Mouse (Mus musculus): ENCODE results near the gene Cnnm2. TPM values are rescaled to one million over a fixed set of nuclear protein-coding genes. Genes with fewer than 3 reads are reported as not detected.

Cnnm2 gene
- polyA plus RNA-seq, 1 experiment: 2.6 TPM

- Histone ChIP-seq H3K4me3 (replicated peaks) (peak overlapping the region; percentile 87), H3K27me3 (replicated peaks) (no peaks in the 10 kb centered on the region), H3K36me3 (replicated peaks; ENCODE audit: low read length) (peaks cover 100% of the 10 kb centered on the region), H3K9me3 (no peaks in the 10 kb centered on the region), H3K4me1 (peaks cover 85% of the 10 kb centered on the region)
- TF ChIP-seq FLI1 (IDR thresholded peaks at IDR 0.05; ENCODE audit: low read length) (peak; percentile 83; the same call in 1 of the 2 replicates), GATA1 (IDR thresholded peaks at IDR 0.05; ENCODE audit: borderline replicate concordance, low read length) (peak; percentile 84; the same call in 1 of the 3 replicates)
Observed at GRCm38 (mm10) chr19:46887811-46888527, 126.6 kb downstream of the Cnnm2 start.

DNA sequence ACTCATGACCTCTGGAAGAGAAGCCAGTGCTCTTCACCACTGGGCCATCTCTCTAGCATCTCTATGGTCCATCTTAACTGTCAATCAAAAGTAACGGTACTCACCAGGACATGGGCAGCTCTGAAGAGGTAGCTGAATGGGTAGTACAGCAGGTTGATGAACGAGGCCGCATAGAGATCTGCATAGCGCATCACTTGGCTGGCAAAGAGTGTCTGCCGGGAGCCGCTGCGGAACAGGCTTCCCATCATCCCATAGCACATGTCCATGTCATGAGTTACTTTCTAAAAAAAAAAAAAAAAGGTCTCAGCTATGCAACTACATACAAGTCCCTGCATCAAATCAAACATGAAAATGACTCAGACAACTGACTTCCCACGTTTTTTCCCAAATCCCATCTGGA is 128.3 kb downstream of the Cnnm2 start:
- Histone ChIP-seq H3K9me3 (no peaks in the 10 kb centered on the region), H3K36me3 (replicated peaks; ENCODE audit: low read length) (peaks cover 98% of the 10 kb centered on the region), H3K4me1 (peaks cover 81% of the 10 kb centered on the region), H3K4me3 (replicated peaks) (no peak overlapping the region), H3K27me3 (replicated peaks) (no peaks in the 10 kb centered on the region)
- TF ChIP-seq GATA1 (IDR thresholded peaks at IDR 0.05; ENCODE audit: borderline replicate concordance, low read length): no peak
- TF ChIP-seq FLI1 (IDR thresholded peaks at IDR 0.05; ENCODE audit: low read length): no peak

- Histone ChIP-seq H3K4me3 (replicated peaks) (peak overlapping the region; percentile 70), H3K36me3 (replicated peaks; ENCODE audit: low read length) (peaks cover 98% of the 10 kb centered on the region), H3K4me1 (peaks cover 71% of the 10 kb centered on the region), H3K27me3 (replicated peaks) (no peaks in the 10 kb centered on the region), H3K9me3 (no peaks in the 10 kb centered on the region)
- TF ChIP-seq FLI1 (IDR thresholded peaks at IDR 0.05; ENCODE audit: low read length): no peak
- no peak for TF ChIP-seq GATA1 (IDR thresholded peaks at IDR 0.05; ENCODE audit: borderline replicate concordance, low read length)
Observed at GRCm38 (mm10) chr19:46890657-46891056, 129.3 kb downstream of the Cnnm2 start.

GRCm38 (mm10) chr19:46892856-46893255 is 131.5 kb downstream of the Cnnm2 start:
- Histone ChIP-seq H3K27me3 (replicated peaks) (no peaks in the 10 kb centered on the region), H3K36me3 (replicated peaks; ENCODE audit: low read length) (peaks cover 94% of the 10 kb centered on the region), H3K4me3 (replicated peaks) (no peak overlapping the region), H3K9me3 (peaks cover 7% of the 10 kb centered on the region), H3K4me1 (peaks cover 51% of the 10 kb centered on the region)
- TF ChIP-seq GATA1 (IDR thresholded peaks at IDR 0.05; ENCODE audit: borderline replicate concordance, low read length) (no peak), FLI1 (IDR thresholded peaks at IDR 0.05; ENCODE audit: low read length) (no peak)

DNA sequence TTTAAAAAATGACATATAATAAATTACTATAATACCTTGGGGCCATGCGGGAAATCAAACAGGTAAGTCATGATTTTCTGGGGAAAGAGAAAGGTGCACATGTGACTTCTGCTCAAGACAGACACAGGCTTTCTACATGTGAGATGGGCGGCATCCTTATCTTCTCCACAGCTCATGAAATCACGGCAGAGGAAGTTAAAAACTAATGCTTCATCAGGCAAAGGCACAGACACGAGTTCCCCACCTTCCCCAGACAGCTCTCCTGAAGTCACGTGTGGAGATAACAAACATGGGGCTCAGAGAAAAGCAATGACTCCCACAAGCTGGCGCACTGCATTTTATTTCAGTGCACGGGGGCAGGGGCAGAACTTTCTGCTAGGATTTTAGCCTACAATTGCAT is 132.1 kb downstream of the Cnnm2 start:
- peaks cover 12% of the 10 kb centered on the region for H3K9me3 ChIP-seq
- no peaks in the 10 kb centered on the region for H3K27me3 ChIP-seq (replicated peaks)
- peaks cover 44% of the 10 kb centered on the region for H3K4me1 ChIP-seq
- peaks cover 94% of the 10 kb centered on the region for H3K36me3 ChIP-seq (replicated peaks; ENCODE audit: low read length)
- TF ChIP-seq FLI1 (IDR thresholded peaks at IDR 0.05; ENCODE audit: low read length) (no peak), GATA1 (IDR thresholded peaks at IDR 0.05; ENCODE audit: borderline replicate concordance, low read length) (no peak)
- H3K4me3 ChIP-seq (replicated peaks): no peak overlapping the region

GRCm38 (mm10) chr19:46897135-46897534 is 135.7 kb downstream of the Cnnm2 start:
- TF ChIP-seq GATA1 (IDR thresholded peaks at IDR 0.05; ENCODE audit: borderline replicate concordance, low read length): no peak
- TF ChIP-seq FLI1 (IDR thresholded peaks at IDR 0.05; ENCODE audit: low read length): no peak
- H3K9me3 ChIP-seq: peaks cover 12% of the 10 kb centered on the region
- H3K27me3 ChIP-seq (replicated peaks): no peaks in the 10 kb centered on the region
- H3K4me1 ChIP-seq: peaks cover 38% of the 10 kb centered on the region
- H3K4me3 ChIP-seq (replicated peaks): no peak overlapping the region
- H3K36me3 ChIP-seq (replicated peaks; ENCODE audit: low read length): peaks cover 88% of the 10 kb centered on the region

GRCm38 (mm10) chr19:46898222-46898621 is 136.8 kb downstream of the Cnnm2 start:
- TF ChIP-seq FLI1 (IDR thresholded peaks at IDR 0.05; ENCODE audit: low read length): no peak
- H3K36me3 ChIP-seq (replicated peaks; ENCODE audit: low read length): peaks cover 85% of the 10 kb centered on the region
- peaks cover 42% of the 10 kb centered on the region for H3K4me1 ChIP-seq
- no peak overlapping the region for H3K4me3 ChIP-seq (replicated peaks)
- peaks cover 12% of the 10 kb centered on the region for H3K9me3 ChIP-seq
- no peaks in the 10 kb centered on the region for H3K27me3 ChIP-seq (replicated peaks)

GRCm38 (mm10) chr19:46899306-46899705 is 137.9 kb downstream of the Cnnm2 start:
- peaks cover 49% of the 10 kb centered on the region for H3K4me1 ChIP-seq
- TF ChIP-seq GATA1 (IDR thresholded peaks at IDR 0.05; ENCODE audit: borderline replicate concordance, low read length): no peak
- no peak for TF ChIP-seq FLI1 (IDR thresholded peaks at IDR 0.05; ENCODE audit: low read length)
- no peaks in the 10 kb centered on the region for H3K27me3 ChIP-seq (replicated peaks)
- H3K9me3 ChIP-seq: peaks cover 12% of the 10 kb centered on the region
- H3K4me3 ChIP-seq (replicated peaks): no peak overlapping the region
- peaks cover 86% of the 10 kb centered on the region for H3K36me3 ChIP-seq (replicated peaks; ENCODE audit: low read length)

DNA sequence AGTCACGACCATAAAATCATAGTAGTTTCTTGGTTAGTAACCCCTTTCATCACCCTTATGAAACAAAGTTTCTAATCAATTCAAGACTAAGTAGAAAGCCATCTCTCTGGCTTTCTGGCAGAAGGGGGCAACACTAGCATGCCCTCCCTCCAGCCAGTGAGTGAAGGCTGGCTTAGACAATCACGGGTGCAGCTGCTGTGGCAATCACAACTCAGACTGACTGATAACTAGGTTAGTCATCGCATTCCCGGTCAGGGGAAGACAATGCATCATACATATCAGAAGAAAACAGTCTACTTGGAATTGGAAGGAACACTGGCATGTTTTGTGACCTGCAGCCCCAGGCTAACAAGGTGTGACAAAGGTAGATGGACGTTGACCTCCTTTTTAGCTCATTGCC is 138.5 kb downstream of the Cnnm2 start:
- Histone ChIP-seq H3K9me3 (peaks cover 12% of the 10 kb centered on the region), H3K4me3 (replicated peaks) (no peak overlapping the region), H3K27me3 (replicated peaks) (no peaks in the 10 kb centered on the region), H3K4me1 (peaks cover 54% of the 10 kb centered on the region), H3K36me3 (replicated peaks; ENCODE audit: low read length) (peaks cover 86% of the 10 kb centered on the region)
- TF ChIP-seq FLI1 (IDR thresholded peaks at IDR 0.05; ENCODE audit: low read length) (no peak), GATA1 (IDR thresholded peaks at IDR 0.05; ENCODE audit: borderline replicate concordance, low read length) (no peak)

GRCm38 (mm10) chr19:46900786-46901185 is 139.4 kb downstream of the Cnnm2 start:
- H3K9me3 ChIP-seq: peaks cover 12% of the 10 kb centered on the region
- peaks cover 63% of the 10 kb centered on the region for H3K4me1 ChIP-seq
- peaks cover 80% of the 10 kb centered on the region for H3K36me3 ChIP-seq (replicated peaks; ENCODE audit: low read length)
- TF ChIP-seq GATA1 (IDR thresholded peaks at IDR 0.05; ENCODE audit: borderline replicate concordance, low read length) (no peak), FLI1 (IDR thresholded peaks at IDR 0.05; ENCODE audit: low read length) (no peak)
- no peak overlapping the region for H3K4me3 ChIP-seq (replicated peaks)
- H3K27me3 ChIP-seq (replicated peaks): no peaks in the 10 kb centered on the region
